In genomic region chr4:35092457-35092856, GRCm38 (mm10) we compare ENCODE assay signal across 20 mouse cellular contexts. TPM values are rescaled to one million over a fixed set of nuclear protein-coding genes. Genes with fewer than 3 reads are reported as not detected.
"Had no signal": no experiment of that assay in that cellular context is flagged by ENCODE, and none has a peak within 500 bp of the region (broad histone marks: within the 10 kb centered on the region; RNA-seq: fewer than 3 reads in every experiment).

No protein-coding gene starts in this region.

- DNase-seq: kidney, adult 18-20 months; kidney, postnatal 36 days; lung, adult 2 months; lung, postnatal 14 days; right cerebral cortex, postnatal 14 days; thymus, adult 18-20 months; thymus, postnatal 14 days had no signal

- H3K9me3 ChIP-seq: hindbrain, embryonic 13.5 days; limb, embryonic 10.5 days; midbrain, embryonic 12.5 days had no signal

- H3K4me2 ChIP-seq: hindbrain, embryonic 13.5 days; midbrain, embryonic 12.5 days had no signal

- ATAC-seq: hindbrain, postnatal 0 days had no signal

- H3K27ac ChIP-seq: hindbrain, embryonic 13.5 days; hindbrain, postnatal 0 days; layer of hippocampus, adult 2 months; left cerebral cortex, adult 2 months; limb, embryonic 10.5 days; macrophage; midbrain, embryonic 12.5 days had no signal

- H3K36me3 ChIP-seq: hindbrain, embryonic 13.5 days; limb, embryonic 10.5 days; midbrain, embryonic 12.5 days had no signal

- H3K9ac ChIP-seq: hindbrain, embryonic 13.5 days; midbrain, embryonic 12.5 days had no signal

- H3K4me1 ChIP-seq: hindbrain, embryonic 13.5 days; megakaryocyte, embryonic 14.5 days; midbrain, embryonic 12.5 days had no signal

- H3K4me3 ChIP-seq: hindbrain, embryonic 13.5 days; layer of hippocampus, adult 2 months; left cerebral cortex, adult 2 months; limb, embryonic 10.5 days; megakaryocyte, embryonic 14.5 days; midbrain, embryonic 12.5 days had no signal

- H3K27me3 ChIP-seq: hindbrain, embryonic 13.5 days; megakaryocyte, embryonic 14.5 days; midbrain, embryonic 12.5 days had no signal

RNA-seq across cellular contexts. Expression of gene Ifnk, which starts 59.4 kb away (rescaled TPM):
- total RNA-seq: hindbrain, postnatal 0 days; layer of hippocampus, adult 2 months; layer of hippocampus, postnatal 25 days; left cerebral cortex, adult 2 months; left cerebral cortex, postnatal 14 days; midbrain, postnatal 0 days had no signal
- polyA plus RNA-seq: hindbrain, embryonic 13.5 days; hindbrain, postnatal 0 days; limb, embryonic 14.5 days; lung, adult 2 months; macrophage; midbrain, postnatal 0 days; neural tube, embryonic 14.5 days had no signal
